Mouse (Mus musculus) ES-Bruce4 (cell line): ENCODE results near the gene Fbxl17. TPM values are rescaled to one million over a fixed set of nuclear protein-coding genes. Genes with fewer than 3 reads are reported as not detected.

Source experiments
- H3K27ac ChIP-seq: 2 replicates; pipeline ENCODE4 v1.5.1; 2012; ENCODE audit warnings: low read length, inconsistent platforms; ENCODE audit not compliant: insufficient read depth
- H3K27me3 ChIP-seq: 2 replicates; pipeline ENCODE4 v1.6.1; 2012; ENCODE audit warnings: mild to moderate bottlenecking, low read length, inconsistent platforms; ENCODE audit not compliant: control insufficient read depth, poor library complexity, insufficient read depth, severe bottlenecking
- H3K36me3 ChIP-seq: 2 replicates; pipeline ENCODE4 v1.6.1; 2012; ENCODE audit warnings: inconsistent platforms, mild to moderate bottlenecking, low read length, moderate library complexity; ENCODE audit not compliant: control insufficient read depth, poor library complexity, insufficient read depth, severe bottlenecking
- H3K4me1 ChIP-seq: one replicate; pipeline ENCODE4 v1.8.1; 2011; ENCODE audit warnings: low read length; ENCODE audit not compliant: control insufficient read depth, insufficient read depth
- H3K4me3 ChIP-seq: 2 replicates; pipeline ENCODE4 v1.5.1; 2011; ENCODE audit warnings: low read depth, mild to moderate bottlenecking, low read length
- H3K9ac ChIP-seq: 2 replicates; pipeline ENCODE4 v1.6.1; 2012; ENCODE audit warnings: low read depth, mild to moderate bottlenecking, inconsistent platforms; ENCODE audit not compliant: poor library complexity, severe bottlenecking
- H3K9me3 ChIP-seq: replicated peaks from 2 replicates; pipeline ENCODE4 v1.6.1; 2012; ENCODE audit warnings: mild to moderate bottlenecking, low read length, inconsistent platforms; ENCODE audit not compliant: control insufficient read depth, poor library complexity, insufficient read depth, severe bottlenecking
- CTCF ChIP-seq: IDR thresholded peaks from one replicate; pipeline ENCODE4 v1.8.1; 2011; ENCODE audit warnings: low read depth, low read length
- EP300 ChIP-seq: IDR thresholded peaks from 2 replicates; pipeline ENCODE4 v1.6.1; 2011; ENCODE audit warnings: low read depth, low read length; ENCODE audit not compliant: insufficient read depth
- POLR2A ChIP-seq: IDR thresholded peaks from one replicate; pipeline ENCODE4 v1.8.1; 2011; ENCODE audit warnings: low read length; ENCODE audit not compliant: insufficient read depth
- polyA plus RNA-seq: library from polyadenylated mRNA; stranded (reverse); fragments of >200 nt; gene quantifications from 2 replicates; pipeline ENCODE4 v1.2.4, GENCODE M21; 2011; ENCODE audit warnings: low read depth; ENCODE audit not compliant: missing spikeins, insufficient read depth, insufficient read length

Fbxl17 gene
- polyA plus RNA-seq, 1 experiment = 11.7 TPM

DNA sequence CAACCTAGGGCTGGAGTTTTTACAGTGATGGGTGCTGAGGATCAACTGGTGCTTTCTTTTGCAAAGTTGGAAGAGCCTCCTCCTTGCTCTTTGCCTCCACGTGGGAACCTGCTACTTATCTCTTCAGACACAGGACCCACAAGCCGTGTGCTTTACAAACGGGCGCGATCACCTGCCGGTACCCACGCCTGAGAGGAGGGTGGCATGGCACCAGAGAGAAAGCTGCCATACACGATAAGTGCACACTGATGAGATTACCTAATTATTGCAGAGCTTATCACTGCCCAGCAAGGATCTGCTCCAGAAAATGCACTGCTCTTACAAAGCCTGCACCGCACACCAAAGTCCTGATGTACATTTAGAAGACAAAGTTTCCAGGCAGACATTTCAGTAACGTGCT is 187.5 kb downstream of the Fbxl17 start:
- TF ChIP-seq CTCF = no peak
- no peak for TF ChIP-seq EP300
- no peak for TF ChIP-seq POLR2A
- H3K9ac ChIP-seq = no peak overlapping the region
- no peaks in the 10 kb centered on the region for H3K27me3 ChIP-seq
- no peaks in the 10 kb centered on the region for H3K4me1 ChIP-seq
- no peak overlapping the region for H3K27ac ChIP-seq
- H3K9me3 ChIP-seq = no peaks in the 10 kb centered on the region
- no peaks in the 10 kb centered on the region for H3K36me3 ChIP-seq
- no peak overlapping the region for H3K4me3 ChIP-seq

GRCm38 (mm10) chr17:63311613-63312012 is 188.2 kb downstream of the Fbxl17 start:
- Histone ChIP-seq H3K9ac (no peak overlapping the region), H3K27ac (no peak overlapping the region), H3K27me3 (no peaks in the 10 kb centered on the region), H3K36me3 (no peaks in the 10 kb centered on the region), H3K9me3 (no peaks in the 10 kb centered on the region), H3K4me1 (no peaks in the 10 kb centered on the region), H3K4me3 (no peak overlapping the region)
- TF ChIP-seq CTCF (no peak), EP300 (no peak), POLR2A (no peak)

DNA sequence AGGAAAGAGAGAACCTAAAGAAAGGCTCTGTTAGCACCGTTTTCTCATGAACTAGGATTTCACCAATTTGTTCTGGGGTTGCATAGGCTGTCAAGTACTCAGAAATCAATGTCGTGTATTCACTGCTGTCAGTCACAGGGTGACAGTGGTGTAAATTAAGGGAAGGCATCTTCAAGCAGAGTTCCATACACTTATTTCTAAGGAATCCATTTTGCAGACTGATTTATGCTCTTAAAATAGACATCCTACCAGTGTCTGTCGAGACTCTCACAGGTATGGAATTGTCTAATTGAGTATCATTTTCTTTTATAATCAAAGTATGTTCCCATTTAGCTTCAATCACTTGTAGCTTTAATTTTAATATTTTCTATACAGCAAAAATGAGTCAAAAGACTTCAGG is 189.8 kb downstream of the Fbxl17 start:
- no peak overlapping the region for H3K27ac ChIP-seq
- H3K36me3 ChIP-seq = no peaks in the 10 kb centered on the region
- no peaks in the 10 kb centered on the region for H3K9me3 ChIP-seq
- H3K4me3 ChIP-seq = no peak overlapping the region
- H3K4me1 ChIP-seq = no peaks in the 10 kb centered on the region
- no peaks in the 10 kb centered on the region for H3K27me3 ChIP-seq
- H3K9ac ChIP-seq = no peak overlapping the region
- TF ChIP-seq POLR2A = no peak
- no peak for TF ChIP-seq EP300
- TF ChIP-seq CTCF = no peak

- Histone ChIP-seq H3K36me3 (no peaks in the 10 kb centered on the region), H3K27me3 (no peaks in the 10 kb centered on the region), H3K4me1 (no peaks in the 10 kb centered on the region), H3K9ac (no peak overlapping the region), H3K27ac (no peak overlapping the region), H3K9me3 (no peaks in the 10 kb centered on the region), H3K4me3 (no peak overlapping the region)
- no peak for TF ChIP-seq EP300
- TF ChIP-seq POLR2A = no peak
- no peak for TF ChIP-seq CTCF
Measured at GRCm38 (mm10) chr17:63303862-63304261, 196.0 kb downstream of the Fbxl17 start.

DNA sequence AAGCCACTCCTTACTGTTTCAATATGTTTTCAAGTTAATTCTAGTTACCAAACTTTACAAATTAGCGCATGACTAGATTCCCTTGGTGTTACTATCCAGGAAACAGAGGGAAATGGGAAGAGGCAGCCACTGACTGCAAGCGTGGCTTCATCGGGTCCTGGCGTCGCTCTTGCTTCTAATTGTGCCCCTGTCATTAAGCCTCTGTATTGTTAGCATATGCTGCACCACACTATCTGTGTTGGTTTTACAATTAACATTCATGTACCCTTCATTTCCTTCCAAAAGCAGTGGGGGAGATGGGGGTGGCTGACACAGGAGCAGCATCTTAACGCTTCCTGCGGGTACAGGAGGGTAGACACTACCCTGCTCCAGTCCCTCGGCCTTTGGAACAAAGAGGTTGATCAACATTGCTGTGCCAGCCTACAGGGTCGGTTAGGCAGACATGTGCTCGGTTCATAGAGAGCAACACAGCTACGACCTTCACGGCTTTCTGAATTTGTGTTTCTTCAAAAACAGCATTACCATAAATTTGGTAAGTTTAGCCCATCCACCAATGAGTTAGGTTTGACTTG is 197.9 kb downstream of the Fbxl17 start:
- Histone ChIP-seq H3K27ac (no peak overlapping the region), H3K36me3 (no peaks in the 10 kb centered on the region), H3K4me3 (no peak overlapping the region), H3K4me1 (no peaks in the 10 kb centered on the region), H3K27me3 (no peaks in the 10 kb centered on the region), H3K9me3 (no peaks in the 10 kb centered on the region), H3K9ac (no peak overlapping the region)
- no peak for TF ChIP-seq POLR2A
- TF ChIP-seq CTCF = no peak
- TF ChIP-seq EP300 = no peak

GRCm38 (mm10) chr17:63295471-63295870 is 204.3 kb downstream of the Fbxl17 start:
- TF ChIP-seq EP300 (no peak), POLR2A (no peak), CTCF (no peak)
- Histone ChIP-seq H3K27ac (no peak overlapping the region), H3K9ac (no peak overlapping the region), H3K4me3 (no peak overlapping the region), H3K4me1 (no peaks in the 10 kb centered on the region), H3K27me3 (no peaks in the 10 kb centered on the region), H3K36me3 (no peaks in the 10 kb centered on the region), H3K9me3 (no peaks in the 10 kb centered on the region)
